Mouse (Mus musculus): ENCODE measurements around the gene Sdk1. TPM values are rescaled to one million over a fixed set of nuclear protein-coding genes. Genes with fewer than 3 reads are reported as not detected.

Sdk1 gene
- polyA plus RNA-seq, 3 experiments from 2014 or later, result not detected

GRCm38 (mm10) chr5:141902544-141903250, 661.4 kb downstream of the Sdk1 start:
- no peak for ATAC-seq

- ATAC-seq, result no peak
These were observed 669.2 kb downstream of the Sdk1 start for GRCm38 (mm10) chr5:141910444-141910843.

DNA sequence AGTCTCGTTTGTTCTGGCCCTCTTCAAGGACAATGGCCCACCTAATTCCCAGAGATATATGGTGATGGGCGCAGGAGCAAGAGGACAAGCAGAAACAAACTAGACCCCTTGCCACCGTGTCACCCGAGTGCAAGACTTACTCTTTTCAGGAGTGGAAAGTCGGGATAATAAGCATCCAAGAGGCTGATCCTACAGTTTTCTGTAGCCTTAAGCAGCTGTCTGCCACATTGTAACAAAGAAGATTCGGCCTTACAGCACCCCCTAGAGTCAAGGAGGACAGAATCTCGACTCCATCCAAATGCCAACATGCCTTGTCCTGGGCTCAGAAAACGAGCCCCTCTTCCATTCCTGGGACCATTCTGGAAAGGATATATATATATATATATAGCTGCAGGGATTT, 669.6 kb downstream of the Sdk1 start:
- ATAC-seq, result no peak

GRCm38 (mm10) chr5:141912881-141913280, 671.6 kb downstream of the Sdk1 start:
- no peak for ATAC-seq

DNA sequence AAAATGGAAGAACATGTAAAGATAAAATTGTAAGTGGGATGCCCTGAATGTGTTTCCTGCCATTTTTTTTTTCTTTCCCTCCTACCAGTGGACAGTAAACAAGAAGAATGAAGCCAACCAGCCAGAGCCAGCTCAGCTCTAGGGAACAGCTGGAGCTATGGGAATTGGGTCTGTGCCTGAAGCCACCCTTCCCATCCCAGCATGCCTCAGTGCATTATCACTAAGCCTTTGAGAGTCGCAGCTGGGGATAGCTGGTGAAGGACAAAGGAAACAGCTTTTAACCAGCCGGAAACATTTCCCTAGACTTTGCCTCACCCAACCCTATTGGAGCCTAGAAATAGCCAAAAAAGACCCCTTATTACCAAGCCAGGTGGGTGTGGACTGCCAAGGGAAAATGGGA, 675.7 kb downstream of the Sdk1 start:
- ATAC-seq, result no peak

- ATAC-seq, result no peak
These were observed 697.7 kb downstream of the Sdk1 start for GRCm38 (mm10) chr5:141939000-141939399.

DNA sequence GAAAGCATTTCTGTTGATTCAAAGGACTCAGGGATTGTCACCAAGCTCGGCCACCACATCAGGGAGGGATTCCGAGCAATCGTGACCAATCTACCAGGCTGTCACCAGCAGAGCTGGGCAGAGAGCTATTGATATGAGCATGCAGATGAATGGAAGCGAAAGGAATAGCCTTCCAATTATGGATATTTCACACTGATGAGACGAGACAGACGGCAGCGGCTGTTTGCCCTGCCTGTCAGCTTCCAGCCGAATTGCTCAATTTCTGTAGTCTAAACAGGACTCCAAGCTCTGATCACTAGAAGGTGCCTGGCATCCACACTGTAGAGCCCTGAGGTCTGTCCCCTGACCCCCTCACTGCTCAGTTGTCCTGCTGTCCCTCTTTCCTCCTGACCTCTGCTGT, 699.3 kb downstream of the Sdk1 start:
- no peak for ATAC-seq

DNA sequence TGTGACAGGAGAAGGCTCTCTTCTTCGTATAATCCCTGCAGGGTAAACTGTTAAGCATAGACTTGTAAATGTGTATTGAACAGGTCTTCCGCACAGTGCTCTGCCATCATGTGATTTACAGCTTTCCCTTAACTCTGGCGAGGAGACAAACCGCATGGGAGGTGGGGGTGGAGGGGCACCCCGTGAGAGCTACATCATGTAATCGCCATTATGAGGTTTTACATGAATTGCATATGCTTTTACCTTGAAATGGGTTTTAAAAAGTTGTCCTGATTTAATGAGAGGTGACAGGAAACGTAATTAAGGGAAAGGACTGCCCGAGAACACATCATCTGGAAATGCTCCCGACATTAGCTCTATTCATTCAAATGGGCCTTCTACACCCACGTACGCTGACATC, 709.5 kb downstream of the Sdk1 start:
- ATAC-seq, result no peak

DNA sequence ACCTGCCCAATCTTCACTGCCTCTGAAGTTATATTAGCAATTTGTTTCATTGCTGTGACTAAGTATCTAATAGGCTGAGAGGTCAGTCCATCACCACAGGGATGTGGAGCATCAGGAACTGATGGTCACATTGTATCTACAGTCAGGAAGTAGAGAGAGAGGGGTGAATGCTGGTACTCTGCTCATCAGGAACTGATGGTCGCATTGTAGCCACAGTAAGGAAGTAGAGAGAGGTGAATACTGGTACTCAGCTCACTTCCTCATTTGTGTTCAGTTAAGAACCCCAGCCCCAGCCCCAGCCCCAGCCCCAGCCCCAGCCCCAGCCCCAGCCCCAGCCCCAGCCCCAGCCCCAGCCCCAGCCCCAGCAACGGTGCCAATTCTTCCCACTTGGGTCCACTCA, 711.0 kb downstream of the Sdk1 start:
- no peak for ATAC-seq

GRCm38 (mm10) chr5:141952708-141953490, 711.6 kb downstream of the Sdk1 start:
- no peak for ATAC-seq

GRCm38 (mm10) chr5:141971071-141971470, 729.8 kb downstream of the Sdk1 start:
- no peak for ATAC-seq

DNA sequence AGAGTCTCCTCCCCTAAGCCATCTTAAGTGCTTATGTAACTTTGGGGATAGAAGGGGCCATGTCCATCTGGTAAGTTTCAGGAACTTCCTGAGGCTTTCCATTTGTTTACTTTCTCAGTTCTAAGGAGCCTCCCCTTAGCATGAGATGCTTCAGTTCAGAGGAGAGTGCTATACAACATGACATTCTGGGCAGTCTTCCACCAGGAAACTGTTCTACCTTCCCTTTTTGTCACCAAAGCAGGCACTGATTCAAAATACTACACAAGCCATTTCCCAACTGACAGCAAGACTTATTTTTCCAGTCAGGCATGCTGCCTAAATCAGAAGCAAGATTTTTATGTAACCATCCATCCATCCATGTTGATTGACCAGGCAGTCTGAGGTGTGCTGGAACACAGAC, 738.2 kb downstream of the Sdk1 start:
- no peak for ATAC-seq

- no peak for ATAC-seq
These were observed 739.5 kb downstream of the Sdk1 start for GRCm38 (mm10) chr5:141980746-141981145.

DNA sequence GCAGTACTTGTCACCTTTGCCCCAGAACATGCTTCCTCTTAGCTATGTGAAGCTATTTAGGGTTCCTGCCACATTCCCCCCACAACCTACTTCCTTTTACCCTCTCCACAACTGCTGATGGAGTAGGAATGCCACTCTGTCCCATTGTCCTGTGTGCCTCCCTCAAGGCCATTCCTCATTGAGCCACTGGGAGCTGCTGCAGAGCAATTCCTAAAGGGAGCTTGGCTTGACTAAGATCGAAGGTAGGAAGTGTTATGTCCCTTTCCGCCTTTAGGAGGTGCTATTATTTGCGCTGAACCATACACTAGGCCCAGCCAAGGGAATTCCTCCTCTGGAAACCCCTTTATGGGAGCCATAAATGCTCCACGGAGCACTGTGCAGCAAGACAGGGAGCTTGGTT, 743.0 kb downstream of the Sdk1 start:
- ATAC-seq, result no peak

DNA sequence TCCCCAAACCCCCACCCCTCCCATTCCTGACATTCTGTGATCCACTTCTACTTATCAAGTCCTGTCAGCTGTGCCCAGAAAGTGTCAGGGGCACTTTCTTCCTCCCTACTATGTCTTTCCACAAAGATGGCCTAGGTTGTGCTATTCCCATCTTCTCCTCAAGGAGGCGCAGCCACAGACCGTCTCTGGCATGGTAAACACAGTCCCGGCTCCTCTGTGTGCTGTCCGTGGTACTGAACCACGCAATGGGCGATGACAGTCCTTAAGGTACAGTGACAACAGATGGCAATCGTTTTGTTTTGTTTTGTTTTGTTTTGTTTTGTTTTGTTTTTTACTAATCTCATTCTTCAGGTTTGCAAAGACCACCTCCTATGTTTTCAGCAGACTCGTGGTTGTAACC, 743.7 kb downstream of the Sdk1 start:
- no peak for ATAC-seq

GRCm38 (mm10) chr5:141985551-141985950, 744.3 kb downstream of the Sdk1 start:
- ATAC-seq, result no peak

GRCm38 (mm10) chr5:141987287-141987799, 746.1 kb downstream of the Sdk1 start:
- ATAC-seq, result no peak

DNA sequence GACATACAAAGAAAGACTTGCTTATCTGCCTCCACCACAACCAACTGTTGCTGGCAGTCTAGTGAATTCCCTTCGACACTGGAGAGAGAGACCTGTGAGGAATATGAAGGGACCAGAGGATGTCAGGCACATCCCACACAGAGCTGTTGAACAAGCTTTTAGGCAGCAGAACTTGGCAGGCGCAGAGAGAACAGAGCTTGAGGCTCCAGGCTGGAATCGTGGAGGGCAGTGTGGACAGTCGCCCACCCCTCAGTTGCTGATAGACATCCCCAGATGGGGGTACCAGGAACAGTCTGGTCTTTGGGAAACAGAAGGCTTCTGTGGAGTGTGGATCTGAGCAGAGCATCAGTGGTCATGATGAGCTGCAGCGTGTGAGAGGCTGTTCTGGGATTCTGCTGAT, 747.4 kb downstream of the Sdk1 start:
- ATAC-seq, result no peak

- no peak for ATAC-seq
These were observed 752.9 kb downstream of the Sdk1 start for GRCm38 (mm10) chr5:141994192-141994591.

- no peak for ATAC-seq
These were observed 759.0 kb downstream of the Sdk1 start for GRCm38 (mm10) chr5:142000247-142000646.

DNA sequence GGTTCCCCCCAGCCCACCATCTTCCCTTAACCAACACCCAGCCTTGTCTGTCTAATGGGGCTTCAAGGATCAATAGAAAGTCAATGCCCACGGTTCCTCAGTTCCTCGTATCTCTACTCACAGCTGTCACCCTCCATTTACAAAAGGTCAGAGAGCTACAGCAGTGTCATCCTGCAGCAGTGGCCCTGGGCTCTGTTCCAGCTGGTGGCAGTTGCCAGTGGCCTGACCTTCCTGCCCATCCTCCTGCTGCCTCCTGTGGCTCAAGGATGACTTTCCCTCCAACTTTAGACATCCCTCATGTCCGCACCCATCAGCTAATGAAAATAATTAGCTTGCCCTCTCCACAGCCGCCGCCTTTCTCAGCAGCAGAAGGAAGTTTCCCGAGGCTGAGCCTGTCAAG, 759.8 kb downstream of the Sdk1 start:
- ATAC-seq, result no peak

DNA sequence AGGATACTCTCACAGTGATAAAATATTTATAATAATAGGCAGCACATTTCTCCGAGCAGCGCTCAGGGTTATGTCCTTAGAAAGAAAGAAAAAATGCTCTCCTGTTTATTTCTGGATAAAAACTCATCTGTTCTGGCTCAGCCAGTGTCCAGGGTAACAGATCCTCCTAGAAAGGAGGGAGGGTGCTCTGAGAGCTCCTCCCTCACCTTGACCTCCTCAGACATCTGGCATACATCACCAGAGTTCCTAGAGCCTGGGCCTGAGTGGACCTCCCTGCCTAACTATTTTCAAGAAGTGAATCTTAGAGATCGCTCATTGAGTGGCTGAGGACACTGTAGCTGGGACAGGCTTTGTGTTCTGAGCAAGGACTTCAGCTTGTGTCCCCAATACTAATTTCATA, 760.7 kb downstream of the Sdk1 start:
- ATAC-seq, result no peak

DNA sequence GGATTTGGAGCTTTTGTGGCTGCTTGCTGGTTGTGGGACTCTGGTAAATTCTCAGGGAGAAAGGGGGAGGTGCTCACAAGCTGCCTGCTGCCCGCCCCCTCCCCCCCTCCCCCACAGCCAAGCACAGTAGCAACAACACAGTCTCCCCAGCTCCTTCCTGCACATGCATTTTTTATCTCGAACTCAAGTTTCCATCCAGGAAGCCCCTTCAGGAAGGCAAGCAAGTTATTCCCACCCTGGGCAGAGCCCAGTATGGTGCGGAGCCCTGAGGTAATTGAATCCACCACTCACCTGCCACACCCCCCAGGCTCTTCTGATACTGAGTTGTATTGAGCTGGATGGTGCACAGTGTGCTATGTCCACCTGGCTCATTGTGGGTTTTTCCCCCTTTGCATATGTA, 768.9 kb downstream of the Sdk1 start:
- no peak for ATAC-seq

DNA sequence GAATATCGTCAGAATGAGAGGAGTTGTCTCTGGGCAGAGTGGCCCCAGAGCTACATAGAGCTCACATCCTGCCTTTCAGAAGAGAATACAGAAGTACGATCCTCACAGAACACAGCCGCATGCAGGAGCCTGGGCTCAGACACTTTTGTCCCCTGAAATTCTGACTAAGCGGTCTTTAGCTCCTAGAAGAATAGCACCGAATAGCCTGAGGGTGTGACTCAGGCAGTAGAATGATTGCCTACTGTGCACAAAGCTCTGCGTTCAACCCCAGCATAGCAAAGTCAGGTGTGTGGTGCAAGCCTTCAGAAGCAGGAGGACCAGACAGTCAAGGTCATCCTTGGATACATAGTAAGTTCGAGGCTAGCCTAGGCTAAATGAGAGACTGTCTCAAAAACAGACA, 775.7 kb downstream of the Sdk1 start:
- ATAC-seq, result no peak
